In the genomic region with DNA sequence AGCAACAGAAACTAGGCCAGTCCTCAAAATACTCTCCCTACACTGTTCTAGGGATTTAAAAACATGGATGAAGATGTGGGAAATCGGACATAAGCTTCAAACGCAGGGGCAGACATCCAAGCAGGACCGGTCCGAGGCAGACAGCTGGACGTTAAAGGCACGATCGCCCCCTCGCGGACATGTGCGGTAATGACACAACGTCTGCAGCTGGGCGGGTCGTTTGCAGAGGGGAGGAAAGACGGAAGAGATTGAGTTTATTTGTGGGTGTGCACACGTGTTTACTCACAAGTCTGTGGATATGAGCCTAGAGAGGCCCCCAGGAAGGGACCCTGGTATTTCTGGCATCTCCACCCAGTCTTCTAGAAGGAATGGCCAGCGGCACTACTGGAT, we compare ENCODE assay signal across 1 mouse cellular context.
TF ChIP-seq lines count a peak whose summit lies in the region.

No protein-coding gene starts in this region.

TF ChIP-seq in CH12.LX, 34 proteins besides CTCF, POLR2A, EP300 and RAD21 (continued from another document):
- TF ChIP-seq RCOR1 (conservative IDR thresholded peaks at IDR 0.05; ENCODE audit: low read depth, low read length): no peak
- TF ChIP-seq MEF2A (IDR thresholded peaks at IDR 0.05; ENCODE audit: borderline replicate concordance, low read depth, low read length): 0 out of 2 replicates have a peak, but pooled peaks have one; percentile 28
- TF ChIP-seq ZMIZ1 (IDR thresholded peaks at IDR 0.05; ENCODE audit: low read depth, low read length): no peak
- 0 out of 2 replicates have a peak, but pooled peaks have one; percentile 51 for TF ChIP-seq MAZ (IDR thresholded peaks at IDR 0.05; ENCODE audit: low read depth, low read length)
- TF ChIP-seq NRF1 (IDR thresholded peaks at IDR 0.05; ENCODE audit: low read depth, low read length): peak; percentile 37; the same call in 1 of the 2 replicates
- no peak for TF ChIP-seq USF2 (conservative IDR thresholded peaks at IDR 0.05; ENCODE audit: low read depth, low read length)
- no peak for TF ChIP-seq USF1 (IDR thresholded peaks at IDR 0.05; ENCODE audit: low read depth, low read length)
- no peak for TF ChIP-seq HCFC1 (IDR thresholded peaks at IDR 0.05; ENCODE audit: low read depth, low read length)
- no peak for TF ChIP-seq CHD2 (IDR thresholded peaks at IDR 0.05; ENCODE audit: low read length)
- 0 out of 2 replicates have a peak, but pooled peaks have one; percentile 15 for TF ChIP-seq ETS1 (conservative IDR thresholded peaks at IDR 0.05; ENCODE audit: low read depth, low read length)
- TF ChIP-seq UBTF (IDR thresholded peaks at IDR 0.05; ENCODE audit: low read depth, low read length): no peak
- no peak for TF ChIP-seq KAT2A (IDR thresholded peaks at IDR 0.05; ENCODE audit: insufficient replicate concordance, low read length)
- TF ChIP-seq MAX (IDR thresholded peaks at IDR 0.05; ENCODE audit: low read length): peak; percentile 84
- TF ChIP-seq CHD1 (IDR thresholded peaks at IDR 0.05; ENCODE audit: low read depth, low read length): no peak
- TF ChIP-seq ZNF384 (IDR thresholded peaks at IDR 0.05; ENCODE audit: low read depth, low read length): peak; percentile 56
- no peak for TF ChIP-seq TBP (conservative IDR thresholded peaks at IDR 0.05; ENCODE audit: low read depth, low read length)
- no peak for TF ChIP-seq E2F4 (IDR thresholded peaks at IDR 0.05; ENCODE audit: insufficient replicate concordance, low read depth, low read length)
- TF ChIP-seq JUND (conservative IDR thresholded peaks at IDR 0.05; ENCODE audit: low read depth, low read length): no peak
- TF ChIP-seq NELFE (IDR thresholded peaks at IDR 0.05; ENCODE audit: low read depth, low read length): 0 out of 2 replicates have a peak, but pooled peaks have one; percentile 44
- peak; percentile 74 for TF ChIP-seq ELF1 (IDR thresholded peaks at IDR 0.05; ENCODE audit: low read depth, low read length)
- peak; percentile 95 for TF ChIP-seq SMC3 (IDR thresholded peaks at IDR 0.05; ENCODE audit: low read depth, low read length)
- TF ChIP-seq PAX5 (IDR thresholded peaks at IDR 0.05; ENCODE audit: low read length): no peak
- no peak for TF ChIP-seq MAFK (IDR thresholded peaks at IDR 0.05; ENCODE audit: insufficient replicate concordance, low read length)
- no peak for TF ChIP-seq ZKSCAN1 (IDR thresholded peaks at IDR 0.05; ENCODE audit: borderline replicate concordance, low read depth, low read length)
- TF ChIP-seq ZC3H11A (IDR thresholded peaks at IDR 0.05; ENCODE audit: low read depth, low read length): peak; percentile 86
- no peak; the same call in 1 of the 2 replicates for TF ChIP-seq MYC (IDR thresholded peaks at IDR 0.05; ENCODE audit: low read depth, low read length)
TF ChIP-seq in CH12.LX: peak in this region for 15.
